Mouse (Mus musculus) heart, embryonic 16.5 days (tissue): Measurements from ENCODE around the gene Cog8. TPM values are rescaled to one million over a fixed set of nuclear protein-coding genes. Genes with fewer than 3 reads are reported as not detected.
A peak's percentile ranks its signal among the peaks of the same experiment; 100 is the strongest.

Source experiments
- ATAC-seq: fragments of 200-750 bp; cut with Nextera tagmentation; replicated peaks from 2 replicates; pipeline ENCODE4 v1.8.0; 2017; ENCODE audit warnings: moderate number of reproducible peaks; ENCODE audit not compliant: insufficient read depth, low FRiP score; ENCODE audit errors: extremely low read depth
- H3K27ac ChIP-seq: fragments of 300-500 bp; sonication (generic); 2 replicates; pipeline ENCODE4 v1.5.1; 2014; ENCODE audit warnings: mild to moderate bottlenecking, low read length, control low read depth, moderate library complexity
- H3K27me3 ChIP-seq: fragments of 300-500 bp; sonication (generic); 2 replicates; pipeline ENCODE4 v1.6.1; 2014; ENCODE audit warnings: low read length, mixed read lengths; ENCODE audit not compliant: control insufficient read depth, insufficient read depth
- H3K36me3 ChIP-seq: fragments of 300-500 bp; sonication (generic); 2 replicates; pipeline ENCODE4 v1.6.1; 2014; ENCODE audit not compliant: control insufficient read depth, insufficient read depth
- H3K4me1 ChIP-seq: fragments of 300-500 bp; sonication (generic); 2 replicates; pipeline ENCODE4 v1.6.1; 2014; ENCODE audit warnings: low read length, mixed read lengths; ENCODE audit not compliant: control insufficient read depth, insufficient read depth
- H3K4me2 ChIP-seq: fragments of 300-500 bp; sonication (generic); 2 replicates; pipeline ENCODE4 v1.6.1; 2014; ENCODE audit warnings: low read depth, mild to moderate bottlenecking, control low read depth, low read length
- H3K4me3 ChIP-seq: fragments of 300-500 bp; sonication (generic); 2 replicates; pipeline ENCODE4 v1.5.1; 2014; ENCODE audit warnings: mild to moderate bottlenecking, control low read depth, low read length
- H3K9ac ChIP-seq: fragments of 300-500 bp; sonication (generic); 2 replicates; pipeline ENCODE4 v1.6.1; 2014; ENCODE audit warnings: low read length, control low read depth
- H3K9me3 ChIP-seq: fragments of 300-500 bp; sonication (generic); replicated peaks from 2 replicates; pipeline ENCODE4 v1.6.1; 2016; ENCODE audit warnings: low read length; ENCODE audit not compliant: control insufficient read depth
- WGBS: fragments of 180-500 bp; shearing (Covaris S2); extraction: QIAGEN DNeasy Blood & Tissue Kit; methylation state at CpG from one replicate; pipeline ENCODE4 v1.1.7; 2014; 5-methylcytosine and 5-hydroxymethylcytosine counted together
- polyA plus RNA-seq: library from polyadenylated mRNA; unstranded; fragments of >200 nt; fragmentation: Nextera tagmentation; extraction: Ambion mirVana; gene quantifications from 2 replicates; pipeline ENCODE4 v1.2.1, GENCODE M21; 2015

Cog8 gene
- polyA plus RNA-seq, 1 experiment from 2014 or later: 27.6 TPM

DNA sequence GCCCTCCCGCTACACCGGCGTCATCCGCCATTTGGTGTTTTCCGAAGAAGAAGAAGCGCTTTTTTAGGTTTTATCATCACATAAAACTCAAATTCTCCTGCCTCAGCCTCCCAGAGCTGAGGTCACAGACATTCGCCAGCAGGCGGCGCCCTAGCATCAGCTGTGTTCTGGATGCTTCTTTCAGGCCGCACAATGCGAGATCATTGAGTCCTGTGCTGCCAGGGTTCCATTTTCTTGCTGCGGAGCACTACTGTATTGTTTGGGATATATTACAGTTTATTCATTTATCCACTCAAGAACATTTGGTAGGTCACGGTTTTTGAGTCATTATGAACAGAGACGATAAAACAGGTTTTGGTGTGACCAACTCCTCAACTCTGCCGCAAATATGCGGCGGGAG is 28.9 kb upstream of the Cog8 start:
- Histone ChIP-seq H3K4me2 (no peak overlapping the region), H3K27me3 (no peaks in the 10 kb centered on the region), H3K36me3 (peaks cover 42% of the 10 kb centered on the region), H3K4me3 (no peak overlapping the region), H3K27ac (no peak overlapping the region), H3K4me1 (no peaks in the 10 kb centered on the region), H3K9ac (no peak overlapping the region), H3K9me3 (no peaks in the 10 kb centered on the region)
- WGBS: 96% methylated on average over 17 of the region's 17 CpGs
- ATAC-seq: no peak

- Histone ChIP-seq H3K9me3 (no peaks in the 10 kb centered on the region), H3K4me1 (no peaks in the 10 kb centered on the region), H3K9ac (no peak overlapping the region), H3K27ac (no peak overlapping the region), H3K27me3 (no peaks in the 10 kb centered on the region), H3K4me2 (no peak overlapping the region), H3K4me3 (no peak overlapping the region), H3K36me3 (peaks cover 31% of the 10 kb centered on the region)
- 80% methylated on average over 7 of the region's 7 CpGs for WGBS
- ATAC-seq: no peak
These were observed 19.9 kb upstream of the Cog8 start for GRCm38 (mm10) chr8:107076239-107076888.

DNA sequence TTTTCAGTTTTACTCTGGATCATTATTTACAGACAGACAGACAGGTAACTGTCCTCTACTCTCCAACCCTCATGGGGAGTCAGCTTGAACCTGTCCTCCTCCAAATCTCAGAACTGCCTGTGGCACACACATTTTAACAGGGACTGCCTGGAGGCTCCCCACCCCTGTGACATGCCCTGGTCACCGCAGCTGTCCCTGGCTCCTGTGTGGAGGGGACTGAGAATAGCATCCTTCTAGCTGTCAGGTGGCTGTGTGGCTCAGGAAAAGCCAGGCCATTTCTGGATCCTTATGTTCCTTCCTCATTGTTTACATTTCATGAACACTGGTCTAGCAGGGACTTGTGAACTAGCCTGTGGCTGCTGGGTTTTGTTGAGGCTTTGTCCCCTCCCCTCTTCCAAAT is 17.6 kb upstream of the Cog8 start:
- Histone ChIP-seq H3K4me2 (no peak overlapping the region), H3K4me3 (no peak overlapping the region), H3K36me3 (peaks cover 40% of the 10 kb centered on the region), H3K9me3 (no peaks in the 10 kb centered on the region), H3K27ac (no peak overlapping the region), H3K9ac (no peak overlapping the region), H3K27me3 (no peaks in the 10 kb centered on the region), H3K4me1 (no peaks in the 10 kb centered on the region)
- WGBS: 84% methylated on average over 1 of the region's 1 CpGs
- no peak for ATAC-seq

DNA sequence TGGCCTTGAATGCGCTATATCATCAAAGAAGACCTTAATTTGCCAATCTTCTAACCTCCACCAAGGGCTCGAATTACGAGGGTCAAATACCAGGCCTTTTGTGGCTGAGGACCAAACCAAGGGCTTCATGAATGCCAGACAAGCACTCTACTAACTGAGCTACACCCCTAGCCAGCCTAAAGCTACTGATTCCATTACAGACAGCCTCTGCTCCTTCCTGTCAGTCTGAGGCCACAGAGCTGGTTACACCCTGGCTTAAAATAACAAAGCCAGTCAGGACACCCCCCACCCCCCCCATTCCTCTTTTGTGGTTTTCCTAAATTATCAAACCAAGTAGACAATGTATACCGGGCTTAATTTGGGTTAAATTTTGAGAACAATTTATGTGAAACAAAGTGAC is 17.2 kb upstream of the Cog8 start:
- 75% methylated on average over 4 of the region's 4 CpGs for WGBS

GRCm38 (mm10) chr8:107065511-107066496 is 9.3 kb upstream of the Cog8 start, which contains the start of gene Tmed6:
Tmed6 (minus strand) TSS chr8:107065644.
- H3K36me3 ChIP-seq: peaks cover 11% of the 10 kb centered on the region
- H3K4me3 ChIP-seq: no peak within 1 kb of the TSS
- no peak within 1 kb of the TSS for H3K9ac ChIP-seq
- H3K4me1 ChIP-seq: no peaks in the 10 kb centered on the region
- H3K27me3 ChIP-seq: no peaks in the 10 kb centered on the region
- H3K27ac ChIP-seq: no peak within 1 kb of the TSS
- ATAC-seq: no peak
- H3K4me2 ChIP-seq: no peak within 1 kb of the TSS
- H3K9me3 ChIP-seq: no peaks in the 10 kb centered on the region
- WGBS: 57% methylated on average over 17 of the region's 17 CpGs

More for the DNA sequence above, 17.2 kb upstream of the Cog8 start:
- H3K27ac ChIP-seq: no peak overlapping the region
- no peaks in the 10 kb centered on the region for H3K4me1 ChIP-seq
- H3K36me3 ChIP-seq: peaks cover 40% of the 10 kb centered on the region
- H3K4me2 ChIP-seq: no peak overlapping the region
- H3K9ac ChIP-seq: no peak overlapping the region
- ATAC-seq: no peak
- H3K27me3 ChIP-seq: no peaks in the 10 kb centered on the region
- no peak overlapping the region for H3K4me3 ChIP-seq
- H3K9me3 ChIP-seq: no peaks in the 10 kb centered on the region

DNA sequence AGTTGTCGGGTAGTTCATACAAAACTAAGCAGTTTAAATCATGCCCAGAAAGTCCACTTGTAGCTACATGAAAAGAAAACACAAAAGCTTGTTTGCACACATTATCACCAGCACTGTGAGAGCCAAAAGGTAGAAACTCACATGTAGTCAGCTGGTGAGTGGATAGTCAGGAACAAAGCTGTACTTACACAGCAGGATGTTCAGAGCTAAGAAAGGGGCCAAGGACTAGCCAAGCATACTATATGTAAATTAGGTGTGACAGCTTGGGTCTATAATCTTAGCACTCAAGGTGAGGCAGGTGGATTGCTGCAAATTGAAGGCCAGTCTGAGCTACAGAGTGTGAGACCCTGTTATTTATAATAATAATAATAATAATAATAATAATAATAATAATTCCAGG is 6.1 kb upstream of the Cog8 start:
- no peaks in the 10 kb centered on the region for H3K27me3 ChIP-seq
- H3K27ac ChIP-seq: no peak overlapping the region
- no peak overlapping the region for H3K9ac ChIP-seq
- H3K4me1 ChIP-seq: peaks cover 3% of the 10 kb centered on the region; the same call in 1 of the 2 replicates
- no peak for ATAC-seq
- peaks cover 10% of the 10 kb centered on the region for H3K36me3 ChIP-seq
- H3K4me2 ChIP-seq: no peak overlapping the region
- 86% methylated on average over 1 of the region's 1 CpGs for WGBS
- H3K4me3 ChIP-seq: no peak overlapping the region
- H3K9me3 ChIP-seq: no peaks in the 10 kb centered on the region

DNA sequence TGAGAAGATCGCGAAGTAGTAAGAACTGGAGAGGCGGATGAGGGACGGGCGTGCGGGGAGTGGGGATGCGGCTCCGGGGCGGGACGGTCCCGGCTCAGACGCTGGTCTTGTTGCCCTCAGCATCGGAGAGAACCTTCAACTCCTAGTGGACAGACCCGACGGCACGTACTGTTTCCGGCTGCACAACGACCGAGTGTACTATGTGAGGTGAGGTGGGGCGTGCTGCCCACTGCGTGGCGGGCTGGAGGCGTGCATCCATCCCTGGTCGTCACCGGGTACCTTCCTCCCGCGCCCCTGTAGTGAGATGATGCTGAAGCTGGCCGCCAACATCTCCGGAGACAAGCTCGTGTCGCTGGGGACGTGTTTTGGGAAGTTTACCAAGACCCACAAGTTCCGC is 482 bp upstream of the Cog8 start:
- under 1% methylated on average over 33 of the region's 33 CpGs for WGBS
- H3K36me3 ChIP-seq: peaks cover 26% of the 10 kb centered on the region

GRCm38 (mm10) chr8:107052046-107052445 is 4.4 kb downstream of the Cog8 start:
- 97% methylated on average over 8 of the region's 8 CpGs for WGBS
- Histone ChIP-seq H3K4me3 (no peak overlapping the region), H3K9ac (no peak overlapping the region), H3K36me3 (peaks cover 38% of the 10 kb centered on the region), H3K27ac (no peak overlapping the region), H3K4me1 (peaks cover 23% of the 10 kb centered on the region), H3K27me3 (no peaks in the 10 kb centered on the region), H3K4me2 (no peak overlapping the region), H3K9me3 (no peaks in the 10 kb centered on the region)
- no peak for ATAC-seq

More for the DNA sequence above, 482 bp upstream of the Cog8 start:
- Histone ChIP-seq H3K27me3 (no peaks in the 10 kb centered on the region), H3K4me2 (peak overlapping the region; percentile 96), H3K9ac (peak overlapping the region; percentile 86), H3K9me3 (no peaks in the 10 kb centered on the region), H3K27ac (peak overlapping the region; percentile 43; the same call in 1 of the 2 replicates), H3K4me3 (peak overlapping the region; percentile 99), H3K4me1 (peaks cover 17% of the 10 kb centered on the region)
- peak; percentile 16 for ATAC-seq

- Histone ChIP-seq H3K9me3 (no peaks in the 10 kb centered on the region), H3K27me3 (no peaks in the 10 kb centered on the region), H3K9ac (no peak overlapping the region; the same call in 1 of the 2 replicates), H3K36me3 (peaks cover 61% of the 10 kb centered on the region), H3K4me3 (peak overlapping the region; percentile 80; the same call in 1 of the 2 replicates), H3K27ac (no peak overlapping the region), H3K4me2 (peak overlapping the region; percentile 93; the same call in 1 of the 2 replicates), H3K4me1 (peaks cover 19% of the 10 kb centered on the region)
- 86% methylated on average over 4 of the region's 4 CpGs for WGBS
- no peak for ATAC-seq
These were observed 7.0 kb downstream of the Cog8 start for GRCm38 (mm10) chr8:107049480-107049879.
